Mouse (Mus musculus): ENCODE results near the gene Tex36.

The Tex36 gene

GRCm38 (mm10) chr7:133602058-133602457, at the start of gene Tex36:
TSS of gene Tex36 (minus strand) at chr7:133602158.
- DNase-seq (ENCODE audit: low spot score in 2 of 2) = no peak

- DNase-seq (ENCODE audit: low spot score in 2 of 2) = no peak
These were observed 43.8 kb upstream of the Tex36 start for GRCm38 (mm10) chr7:133645716-133646115.

- no peak for DNase-seq (ENCODE audit: low spot score in 2 of 2)
These were observed 36.9 kb upstream of the Tex36 start for GRCm38 (mm10) chr7:133638821-133639220.

GRCm38 (mm10) chr7:133638306-133638705, 36.3 kb upstream of the Tex36 start:
- DNase-seq (ENCODE audit: low spot score in 2 of 2) = peak in 1 of 2 experiments; percentile 28

GRCm38 (mm10) chr7:133637361-133638305, 35.7 kb upstream of the Tex36 start, which contains the start of gene Edrf1:
TSS of gene Edrf1 (plus strand) at chr7:133637543.
- peak; percentile 94 to 98 for DNase-seq (ENCODE audit: low spot score in 2 of 2)

- peak; percentile 83 to 92 for DNase-seq (ENCODE audit: low spot score in 2 of 2)
These were observed 34.9 kb upstream of the Tex36 start for GRCm38 (mm10) chr7:133636738-133637352.

GRCm38 (mm10) chr7:133634932-133635650, 33.1 kb upstream of the Tex36 start:
- no peak for DNase-seq (ENCODE audit: low spot score in 2 of 2)

GRCm38 (mm10) chr7:133632476-133632875, 30.5 kb upstream of the Tex36 start:
- peak; percentile 44 to 78 for DNase-seq (ENCODE audit: low spot score in 2 of 2)

GRCm38 (mm10) chr7:133630821-133631220, 28.9 kb upstream of the Tex36 start:
- no peak for DNase-seq (ENCODE audit: low spot score in 2 of 2)

GRCm38 (mm10) chr7:133627184-133627936, 25.4 kb upstream of the Tex36 start:
- DNase-seq (ENCODE audit: low spot score in 2 of 2) = no peak

- DNase-seq (ENCODE audit: low spot score in 2 of 2) = no peak
These were observed 21.3 kb upstream of the Tex36 start for GRCm38 (mm10) chr7:133623226-133623625.

GRCm38 (mm10) chr7:133620721-133621120, 18.8 kb upstream of the Tex36 start:
- no peak for DNase-seq (ENCODE audit: low spot score in 2 of 2)

GRCm38 (mm10) chr7:133612981-133613380, 11.0 kb upstream of the Tex36 start:
- no peak for DNase-seq (ENCODE audit: low spot score in 2 of 2)

- no peak for DNase-seq (ENCODE audit: low spot score in 2 of 2)
These were observed 7.6 kb upstream of the Tex36 start for GRCm38 (mm10) chr7:133609585-133609984.

GRCm38 (mm10) chr7:133608631-133609340, 6.8 kb upstream of the Tex36 start:
- no peak for DNase-seq (ENCODE audit: low spot score in 2 of 2)

- no peak for DNase-seq (ENCODE audit: low spot score in 2 of 2)
These were observed 6.1 kb upstream of the Tex36 start for GRCm38 (mm10) chr7:133607883-133608575.

- no peak for DNase-seq (ENCODE audit: low spot score in 2 of 2)
These were observed 5.4 kb upstream of the Tex36 start for GRCm38 (mm10) chr7:133607331-133607730.

- DNase-seq (ENCODE audit: low spot score in 2 of 2) = no peak
These were observed 2.6 kb upstream of the Tex36 start for GRCm38 (mm10) chr7:133604427-133605081.

GRCm38 (mm10) chr7:133603156-133603555, 1.2 kb upstream of the Tex36 start:
- DNase-seq (ENCODE audit: low spot score in 2 of 2) = no peak

- no peak for DNase-seq (ENCODE audit: low spot score in 2 of 2)
These were observed 1.4 kb downstream of the Tex36 start for GRCm38 (mm10) chr7:133600558-133600957.
